Mouse (Mus musculus) forelimb bud, embryonic 11.5 days (tissue): Measurements from ENCODE around the gene Moap1.
A peak's percentile ranks its signal among the peaks of the same experiment; 100 is the strongest.

Experiments used
- DNase-seq: peaks from one replicate; pipeline ENCODE4 v3.0.0-alpha.2; 2012; ENCODE audit warnings: low read depth, low spot score

Moap1 gene

DNA sequence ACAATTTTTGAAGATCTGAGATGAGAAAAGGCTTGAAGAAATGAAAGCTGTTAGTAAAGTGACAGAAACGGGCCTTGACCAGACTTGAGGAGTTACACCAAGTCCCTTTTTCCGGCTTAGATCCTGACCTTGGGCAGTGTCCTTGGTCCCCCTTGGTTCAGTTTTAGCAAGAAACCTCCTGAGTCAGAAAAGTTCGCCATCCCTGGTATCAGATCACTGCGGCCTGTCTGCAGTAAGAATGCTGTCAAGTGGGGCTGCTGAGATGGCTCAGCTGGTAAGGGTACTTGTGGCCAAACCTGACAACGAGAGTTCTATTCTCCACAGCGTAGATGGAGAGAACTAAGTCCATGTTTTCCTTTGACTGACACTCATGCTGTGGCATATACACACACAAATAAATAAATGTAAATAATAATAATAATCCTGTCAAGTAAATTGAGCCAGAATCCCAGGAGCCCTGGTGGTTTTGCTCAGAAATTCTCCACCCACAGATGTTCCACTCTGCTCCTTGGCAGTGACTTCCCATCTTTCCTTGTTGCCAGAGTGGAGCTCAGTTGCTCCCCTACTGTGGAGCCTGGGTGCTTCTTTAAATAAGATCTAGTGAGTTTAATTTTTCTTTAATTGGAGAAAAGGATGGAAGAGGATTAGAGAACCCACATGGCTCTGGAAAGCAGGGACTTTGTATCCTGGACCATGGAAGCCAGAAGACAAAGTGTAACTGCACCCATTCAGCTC lies 37.4 kb downstream of the Moap1 start:
- DNase-seq = no peak

DNA sequence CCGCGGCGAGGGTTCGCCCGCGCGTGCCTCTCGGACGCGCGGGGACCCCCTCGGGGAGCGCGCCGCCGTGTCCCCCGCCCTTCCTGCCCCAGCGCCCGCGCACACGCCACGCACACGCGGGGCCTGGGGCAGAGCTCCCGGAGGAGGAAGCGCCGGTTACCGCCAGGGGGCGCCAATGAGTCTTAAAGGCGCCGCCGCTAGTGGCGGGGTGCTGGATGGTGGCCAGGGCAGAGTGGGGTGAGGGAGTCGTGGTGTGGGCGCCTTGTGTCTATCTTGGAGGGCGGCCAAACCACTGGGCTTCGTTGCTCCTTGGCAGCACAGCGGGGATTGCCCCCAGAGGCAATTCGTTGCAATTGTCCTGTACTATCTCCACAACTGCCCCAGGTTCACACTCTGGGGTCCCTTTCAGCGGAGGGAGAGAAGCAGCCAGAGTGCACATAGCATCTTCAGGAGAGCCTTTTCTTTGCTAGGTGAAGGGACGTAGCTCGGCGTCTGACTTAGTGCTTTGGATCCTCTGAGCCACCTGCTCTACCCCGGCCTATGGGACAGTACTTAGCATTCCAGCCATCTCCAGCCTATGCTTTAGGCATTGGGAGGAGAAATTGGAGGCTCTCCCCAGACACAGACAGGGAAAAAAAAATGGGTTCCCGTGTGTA lies 38.1 kb downstream of the Moap1 start:
- peak; percentile 62 for DNase-seq

DNA sequence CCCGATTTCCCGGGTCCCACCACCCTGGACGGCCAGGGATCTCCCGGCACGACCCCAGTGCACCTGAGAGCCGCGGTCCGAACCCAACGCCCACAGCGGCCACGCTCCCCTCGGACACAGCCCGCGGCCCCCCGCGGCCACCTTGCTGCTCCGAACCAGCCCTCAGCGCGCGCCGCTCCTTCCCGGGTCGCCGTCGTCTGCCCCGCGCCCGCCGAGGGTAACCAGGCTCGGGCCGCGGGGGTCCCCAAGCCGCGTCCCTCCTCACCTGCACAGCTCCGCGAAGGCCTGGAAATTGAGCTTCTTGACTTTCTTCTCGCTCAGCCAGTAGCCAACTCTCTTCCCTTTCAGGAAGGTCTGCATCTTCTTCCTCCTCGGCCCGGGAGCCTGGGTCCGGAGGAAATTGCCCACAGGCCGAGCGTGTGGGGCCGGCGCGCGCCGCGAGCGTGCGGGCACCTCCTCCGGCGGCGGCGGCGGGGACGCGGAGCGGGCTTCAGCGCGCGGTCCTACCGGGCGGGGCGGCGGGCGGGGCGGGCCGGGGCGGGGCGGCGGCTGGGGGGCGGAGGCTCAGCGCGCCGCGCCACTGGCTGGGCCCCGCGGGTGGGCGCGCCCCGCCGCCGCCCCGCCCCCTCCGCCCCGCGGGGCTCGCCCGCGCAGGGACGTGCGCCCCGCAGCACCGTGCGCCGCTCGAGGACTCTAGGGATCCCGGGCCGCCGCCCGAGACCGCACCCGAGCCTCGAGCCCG lies 38.8 kb downstream of the Moap1 start, which contains the start of gene Itpk1:
Itpk1 (minus strand) TSS at position 474 of the 742 bp plus-strand sequence.
- DNase-seq = no peak

DNA sequence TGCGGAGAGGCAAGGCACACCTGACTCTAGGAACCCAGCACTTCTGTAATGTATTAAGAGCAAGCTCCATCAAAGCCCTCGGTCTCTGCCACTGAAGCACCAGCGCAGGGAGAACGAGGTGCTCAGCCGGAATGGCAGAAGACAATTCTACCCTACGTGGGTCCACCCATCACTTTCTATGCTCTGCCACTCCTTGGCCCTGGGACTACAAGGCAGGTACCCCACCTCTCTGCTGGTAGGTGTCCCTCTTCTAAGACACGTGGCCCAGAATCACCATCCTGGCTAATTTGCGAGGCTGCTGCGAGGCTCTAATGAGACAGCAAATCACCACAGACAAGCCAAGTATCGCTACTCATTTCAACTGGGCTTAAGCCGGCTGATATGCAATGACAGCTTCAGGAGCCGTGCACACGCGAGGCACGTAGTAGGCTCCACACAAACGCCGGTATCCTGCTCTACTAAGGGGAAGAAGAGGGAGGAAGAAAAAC lies 39.5 kb downstream of the Moap1 start:
- DNase-seq = no peak

DNA sequence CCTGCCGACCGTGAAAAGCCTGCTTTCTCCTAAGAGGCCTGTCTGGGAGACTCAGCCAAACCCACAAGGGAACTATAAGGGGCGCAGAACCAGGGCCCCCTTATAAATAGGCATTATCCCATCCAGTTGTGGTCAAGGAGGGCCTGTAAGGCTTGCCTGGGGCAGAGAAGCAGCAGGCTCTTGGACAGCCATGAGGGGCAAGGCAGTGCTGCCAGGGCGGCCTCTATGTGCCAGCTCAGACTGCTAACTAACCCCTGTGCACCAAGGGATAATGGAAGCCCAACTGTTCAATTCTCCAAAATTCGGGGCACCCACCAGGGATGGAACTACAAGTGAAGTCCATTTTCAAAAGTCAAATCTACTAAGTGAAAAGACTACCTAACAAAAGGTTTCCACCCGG lies 40.0 kb downstream of the Moap1 start:
- DNase-seq = no peak

DNA sequence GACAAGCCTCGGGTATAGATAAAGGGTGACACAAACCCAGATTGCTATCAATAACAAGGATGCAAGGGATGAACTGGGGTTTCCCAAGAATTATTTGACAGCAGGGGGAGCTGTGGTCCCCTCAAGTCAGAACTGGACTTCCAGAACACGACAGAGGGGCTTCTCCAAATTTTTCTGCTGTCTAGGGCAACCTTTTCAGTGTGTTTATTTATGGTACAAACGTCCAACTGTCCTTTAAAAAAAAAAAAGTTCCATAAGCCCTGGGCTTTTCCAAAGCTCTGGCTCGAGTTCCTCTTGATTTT lies 40.4 kb downstream of the Moap1 start:
- DNase-seq = no peak

DNA sequence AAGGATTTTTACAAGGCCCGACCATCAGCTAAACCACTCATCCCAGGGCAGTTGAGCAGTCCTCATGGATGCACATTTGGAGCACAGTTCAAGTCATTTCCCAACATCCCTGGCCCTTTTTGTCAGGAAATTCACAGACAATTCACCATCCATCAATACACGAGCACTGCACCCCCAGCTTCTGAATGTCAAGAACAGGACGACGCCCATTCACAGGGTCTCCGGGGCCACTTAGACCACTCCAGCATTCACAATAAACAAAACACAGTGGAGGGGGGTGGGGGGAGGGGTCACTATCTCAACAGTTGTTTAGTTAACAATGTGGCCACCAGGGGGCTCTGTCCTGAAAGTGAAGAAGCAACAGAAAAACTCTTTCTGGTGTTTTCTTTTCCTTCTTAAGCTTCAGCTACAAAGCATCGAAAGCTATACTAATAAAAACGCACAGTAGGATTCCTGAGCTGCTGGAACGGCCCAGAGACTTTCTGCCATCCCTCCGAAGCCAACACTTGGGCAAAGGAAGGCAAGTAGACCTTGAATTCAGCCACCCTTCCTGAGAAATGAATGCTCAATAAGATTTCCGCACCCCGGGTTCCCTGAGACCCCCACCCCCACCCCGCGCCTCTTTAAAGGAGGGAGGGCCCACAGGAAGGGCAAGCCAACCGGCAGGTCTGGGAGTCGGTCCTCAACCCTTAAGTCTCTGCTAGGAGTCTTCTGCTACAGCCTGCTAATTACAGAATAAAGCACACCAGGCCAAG lies 40.9 kb downstream of the Moap1 start:
- peak; percentile 81 for DNase-seq

DNA sequence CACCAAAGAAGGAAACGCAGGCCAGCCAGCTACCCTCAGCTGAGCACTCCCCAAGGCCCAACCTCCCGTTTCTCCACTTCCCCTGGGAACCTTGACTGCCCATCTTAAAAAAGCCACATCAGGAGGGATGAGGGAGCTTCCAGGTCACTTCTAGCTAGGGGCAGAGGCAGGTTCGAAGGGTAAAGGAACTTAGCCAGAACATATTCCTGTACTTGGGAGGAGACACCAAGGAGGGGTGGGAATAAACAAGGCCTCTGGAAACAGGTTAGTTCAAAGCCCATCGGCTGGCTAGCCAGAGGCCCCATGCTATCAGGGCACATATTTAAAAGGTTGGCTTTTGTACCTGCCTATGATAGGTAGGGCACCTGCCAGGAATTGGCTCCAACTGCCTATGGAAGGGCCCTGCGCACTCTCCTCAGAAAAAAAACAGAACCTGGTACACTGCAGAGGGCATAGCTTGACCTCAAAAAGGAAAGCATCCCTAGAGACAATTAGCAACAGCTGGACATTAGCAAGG lies 41.7 kb downstream of the Moap1 start:
- DNase-seq = no peak

DNA sequence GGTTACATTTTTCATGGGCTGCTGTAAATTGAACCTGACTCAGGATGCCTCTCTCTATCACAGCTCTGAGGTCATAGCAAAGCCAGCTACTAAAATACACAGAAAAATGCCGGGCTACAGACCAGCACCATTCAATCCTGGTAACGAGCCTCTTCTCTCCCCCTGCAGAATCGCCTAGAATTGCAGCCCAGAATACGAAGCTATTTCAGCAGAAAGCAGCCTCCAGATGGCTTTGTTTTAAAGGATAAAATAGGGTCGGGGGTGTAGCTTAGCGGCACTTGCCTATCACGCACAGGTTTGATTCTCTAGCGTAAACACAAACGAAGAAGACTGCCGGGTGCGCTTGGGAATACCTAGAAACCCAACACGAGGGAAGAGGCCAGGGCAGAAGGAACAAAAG lies 43.0 kb downstream of the Moap1 start:
- DNase-seq = no peak

DNA sequence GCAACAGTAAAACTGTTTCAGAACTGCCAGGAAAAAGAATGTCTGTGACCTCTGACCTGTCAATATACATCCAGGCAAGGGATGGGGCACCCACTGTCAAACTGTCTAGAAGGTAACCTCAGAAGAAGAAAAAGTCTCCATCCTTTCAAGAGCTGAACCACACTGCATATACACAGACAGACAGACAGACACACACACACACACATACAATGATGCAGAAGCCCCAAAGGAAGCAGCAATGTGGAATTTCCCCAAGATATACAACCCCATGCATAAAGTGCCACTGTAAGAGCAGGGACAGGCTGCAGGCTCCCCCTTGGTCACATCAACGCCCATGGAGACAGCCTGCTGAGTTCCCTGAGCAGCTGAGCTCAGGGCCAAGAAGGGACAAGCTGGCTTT lies 44.3 kb downstream of the Moap1 start:
- no peak for DNase-seq

DNA sequence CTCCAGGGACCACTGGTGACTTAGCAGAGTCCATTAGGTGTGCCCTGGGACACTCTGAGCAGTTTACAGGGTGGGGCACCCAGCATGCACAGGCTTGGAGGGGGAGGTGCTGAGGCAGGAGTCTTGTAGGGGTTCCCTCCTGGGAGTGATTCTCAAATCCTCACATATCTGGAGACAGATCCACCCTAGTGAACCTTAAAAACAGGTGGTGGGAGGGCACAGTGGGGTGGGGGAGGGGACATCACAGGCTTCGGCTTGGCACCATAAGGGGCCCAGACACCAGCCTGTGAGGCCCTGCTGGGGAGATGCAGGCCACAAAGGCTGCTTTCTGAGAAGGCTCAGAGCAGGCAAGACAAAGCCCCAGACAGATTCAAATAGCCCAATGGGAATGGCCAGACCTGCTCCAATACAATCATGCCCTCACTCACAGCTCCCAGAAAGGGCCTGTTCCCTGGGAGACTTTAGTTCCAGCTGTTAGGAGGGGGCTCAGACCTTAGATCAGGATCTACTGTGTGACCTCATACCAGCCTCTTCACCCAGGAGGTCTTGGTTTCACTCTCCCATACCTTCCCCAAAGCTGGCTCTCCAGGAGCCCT lies 45.3 kb downstream of the Moap1 start:
- DNase-seq = no peak

DNA sequence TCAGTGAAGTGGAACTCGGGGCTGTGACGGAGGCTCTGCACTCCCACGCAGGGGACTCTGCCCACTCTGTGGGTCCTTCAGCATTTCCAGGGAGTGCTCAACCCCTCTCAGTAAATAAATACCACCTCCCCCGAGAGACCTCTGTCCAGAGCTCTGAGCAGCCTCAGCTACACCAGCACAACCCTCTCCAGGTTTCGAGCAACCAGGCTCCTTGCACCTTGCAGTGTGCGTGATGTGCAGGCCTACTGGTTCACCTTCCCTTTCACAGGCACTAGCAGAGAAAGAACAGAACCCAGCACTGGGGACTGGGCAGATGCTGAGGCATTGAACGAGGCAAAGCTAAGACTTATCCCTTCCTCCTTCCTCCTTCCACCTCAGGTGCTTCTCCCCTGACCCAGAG lies 46.1 kb downstream of the Moap1 start:
- no peak for DNase-seq

DNA sequence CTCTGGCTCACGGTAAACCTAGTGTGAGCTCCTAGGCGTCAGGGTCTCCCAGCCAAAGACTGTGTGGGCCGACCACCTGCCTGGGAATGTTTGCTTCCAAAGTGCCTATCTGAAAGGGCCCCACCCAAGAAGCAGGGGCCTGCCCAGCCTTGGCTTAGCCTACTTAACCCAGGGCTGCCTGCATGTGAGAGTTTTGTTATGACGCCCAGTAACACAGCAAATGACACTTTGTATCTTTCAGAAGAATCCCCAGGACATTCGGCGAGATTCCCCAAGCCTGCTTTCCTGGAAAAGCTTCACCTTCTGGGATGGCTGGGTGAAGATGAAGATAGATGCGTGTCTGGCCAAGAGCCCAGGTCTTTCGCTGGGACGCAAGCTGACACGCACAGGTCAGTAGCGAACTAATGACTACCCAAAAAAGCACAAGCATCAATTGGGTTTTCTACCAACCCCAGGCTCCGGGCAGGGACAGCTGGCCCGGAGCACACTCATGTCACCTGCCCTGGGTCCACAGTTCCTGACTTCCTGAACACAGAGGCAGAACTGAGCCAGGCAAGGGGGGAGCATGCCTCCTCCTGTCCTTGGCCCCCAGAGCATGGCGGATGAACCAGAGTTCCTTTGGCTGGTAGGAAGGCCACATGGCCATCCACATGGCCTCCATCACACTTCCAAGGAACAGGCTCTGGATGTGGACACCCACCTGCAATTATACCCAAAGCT lies 46.7 kb downstream of the Moap1 start:
- no peak for DNase-seq

DNA sequence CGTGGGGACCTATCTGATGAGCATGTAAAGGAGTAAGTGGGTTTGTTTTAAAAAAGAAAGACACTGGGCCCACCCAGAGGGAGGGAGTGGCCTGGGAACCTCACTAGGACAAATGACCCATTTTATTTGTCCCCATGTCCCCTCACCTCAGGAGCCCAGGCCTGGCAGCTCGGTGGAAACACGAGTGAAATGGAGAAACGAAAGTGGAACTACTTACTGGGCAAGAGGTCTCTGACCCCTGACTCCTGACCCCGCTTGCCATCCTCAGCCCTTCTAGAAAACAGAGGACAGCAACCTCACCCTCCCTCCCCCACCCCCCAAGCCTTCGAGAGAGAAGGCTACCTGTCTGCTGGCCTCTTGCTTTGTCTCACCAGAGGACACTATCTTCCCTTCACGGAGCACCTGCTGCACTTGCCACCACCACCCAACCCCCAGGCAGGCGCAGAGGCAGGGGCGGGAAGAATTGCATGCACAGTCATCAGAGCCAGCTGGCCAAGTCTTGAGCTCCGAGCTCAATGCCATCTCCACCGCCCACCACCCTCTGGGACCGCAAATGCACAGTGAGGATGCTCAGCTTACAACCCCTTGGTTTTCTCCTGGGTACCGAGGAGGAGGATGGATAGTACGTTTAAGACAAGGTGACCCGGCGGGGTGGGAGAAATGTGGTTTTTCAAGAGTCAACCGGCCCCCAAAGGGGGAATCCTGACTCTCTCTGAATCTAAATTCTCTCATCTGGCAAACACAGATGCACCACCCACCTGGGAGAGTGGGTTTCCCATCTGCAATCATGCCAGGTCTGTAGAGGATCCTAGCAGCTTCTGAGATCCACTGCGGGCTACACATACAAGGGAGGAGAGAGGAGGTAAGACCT lies 47.9 kb downstream of the Moap1 start:
- DNase-seq = no peak
